Mouse (Mus musculus) kidney, adult 8-10 months (tissue): ENCODE results near the gene Tle3.

Experiments
- DNase-seq, 2 experiments: peaks; one replicate each; pipeline ENCODE4 v3.0.0; 2022

The Tle3 gene

GRCm38 (mm10) chr9:61398160-61398559 lies 26.0 kb downstream of the Tle3 start:
- no peak for DNase-seq

- DNase-seq: peak in 1 of 2 experiments; percentile 46
These were observed 28.0 kb downstream of the Tle3 start for GRCm38 (mm10) chr9:61400132-61400531.

- no peak for DNase-seq
These were observed 29.5 kb downstream of the Tle3 start for GRCm38 (mm10) chr9:61401664-61402063.

GRCm38 (mm10) chr9:61402268-61402667 lies 30.1 kb downstream of the Tle3 start:
- DNase-seq: peak; percentile 49 to 56

- no peak for DNase-seq
These were observed 30.6 kb downstream of the Tle3 start for GRCm38 (mm10) chr9:61402716-61403115.

- DNase-seq: peak; percentile 64 to 72
These were observed 31.9 kb downstream of the Tle3 start for GRCm38 (mm10) chr9:61403866-61404614.

- no peak for DNase-seq
These were observed 32.4 kb downstream of the Tle3 start for GRCm38 (mm10) chr9:61404615-61404980.

GRCm38 (mm10) chr9:61404998-61405621 lies 32.9 kb downstream of the Tle3 start:
- DNase-seq: peak; percentile 85 to 87

GRCm38 (mm10) chr9:61406343-61406742 lies 34.2 kb downstream of the Tle3 start:
- DNase-seq: no peak

- DNase-seq: peak; percentile 56 to 84
These were observed 36.9 kb downstream of the Tle3 start for GRCm38 (mm10) chr9:61409046-61409445.

- no peak for DNase-seq
These were observed 41.7 kb downstream of the Tle3 start for GRCm38 (mm10) chr9:61413665-61414456.

- DNase-seq: no peak
These were observed 44.4 kb downstream of the Tle3 start for GRCm38 (mm10) chr9:61416571-61416970.

- DNase-seq: no peak
These were observed 49.5 kb downstream of the Tle3 start for GRCm38 (mm10) chr9:61421626-61422025.

GRCm38 (mm10) chr9:61424245-61424644 lies 52.1 kb downstream of the Tle3 start:
- DNase-seq: no peak

GRCm38 (mm10) chr9:61426493-61426892 lies 54.3 kb downstream of the Tle3 start:
- DNase-seq: no peak

GRCm38 (mm10) chr9:61427051-61427450 lies 54.9 kb downstream of the Tle3 start:
- DNase-seq: no peak

GRCm38 (mm10) chr9:61427901-61428300 lies 55.7 kb downstream of the Tle3 start:
- DNase-seq: no peak

- no peak for DNase-seq
These were observed 59.7 kb downstream of the Tle3 start for GRCm38 (mm10) chr9:61431830-61432229.

GRCm38 (mm10) chr9:61433206-61433605 lies 61.0 kb downstream of the Tle3 start:
- no peak for DNase-seq

GRCm38 (mm10) chr9:61434062-61434461 lies 61.9 kb downstream of the Tle3 start:
- no peak for DNase-seq

GRCm38 (mm10) chr9:61435191-61435989 lies 63.2 kb downstream of the Tle3 start:
- DNase-seq: no peak

- peak in 1 of 2 experiments; percentile 34 for DNase-seq
These were observed 63.9 kb downstream of the Tle3 start for GRCm38 (mm10) chr9:61436104-61436503.

- no peak for DNase-seq
These were observed 64.6 kb downstream of the Tle3 start for GRCm38 (mm10) chr9:61436761-61437160.
